ENCODE assay signal across 11 mouse cellular contexts in genomic region chr6:115759461-115759860, GRCm38 (mm10). TPM values are rescaled to one million over a fixed set of nuclear protein-coding genes. Genes with fewer than 3 reads are reported as not detected.
DNase-seq lines count a peak whose midpoint lies in the region; ATAC-seq and TF ChIP-seq lines count a peak whose summit lies in the region.
"Had no signal": no experiment of that assay in that cellular context is flagged by ENCODE, and none has a peak within 500 bp of the region (broad histone marks: within the 10 kb centered on the region; RNA-seq: fewer than 3 reads in every experiment).

No protein-coding gene starts in this region.

- H3K27me3 ChIP-seq in kidney, embryonic 14.5 days (ENCODE audit: control insufficient read depth, insufficient read depth, low read length): no peaks in the 10 kb centered on the region
- H3K27me3 ChIP-seq in thymus, adult 2 months (ENCODE audit: control insufficient read depth, insufficient read depth, low read length): no peaks in the 10 kb centered on the region
- H3K27me3 ChIP-seq: CH12.LX had no signal

- peak; percentile 22 for DNase-seq in kidney, adult 11 months
- peak; percentile 38 for DNase-seq in liver
- no peak for DNase-seq in gastrocnemius, postnatal 4 days (ENCODE audit: low spot score in 2 of 2)
- no peak for DNase-seq in right cerebral cortex, postnatal 14 days
- DNase-seq in thymus, adult 2 months: no peak
- DNase-seq: heart, adult 2 months had no signal

- H3K9ac ChIP-seq in kidney, embryonic 14.5 days (ENCODE audit: low read depth, low read length): no peak overlapping the region

- no peak for ATAC-seq in kidney, embryonic 14.5 days (ENCODE audit: low FRiP score, low TSS enrichment)
- ATAC-seq in common myeloid progenitor, adult 5-6 weeks (replicated peaks; ENCODE audit: low read depth, poor library complexity, severe bottlenecking): peak; percentile 36
- peak; percentile 32; the same call in 1 of the 2 replicates for ATAC-seq in monocyte, adult 5-6 weeks (replicated peaks; ENCODE audit: insufficient number of reproducible peaks, low FRiP score, low TSS enrichment, poor library complexity, severe bottlenecking)

- H3K27ac ChIP-seq in kidney, embryonic 14.5 days (ENCODE audit: low read depth, low read length): no peak overlapping the region
- H3K27ac ChIP-seq in thymus, adult 2 months (ENCODE audit: control insufficient read depth, insufficient read depth, low read length): no peak overlapping the region
- H3K27ac ChIP-seq: heart, adult 2 months had no signal

- WGBS in kidney, embryonic 14.5 days: 56% methylated on average over 5 of the region's 5 CpGs
- WGBS in thymus, adult 2 months: 37% methylated on average over 5 of the region's 5 CpGs

- TF ChIP-seq POLR2A in thymus, adult 2 months (IDR thresholded peaks at IDR 0.05; ENCODE audit: control insufficient read depth, extremely low read depth, insufficient read depth, low read length, poor library complexity): no peak

- no peaks in the 10 kb centered on the region for H3K36me3 ChIP-seq in kidney, embryonic 14.5 days (ENCODE audit: control insufficient read depth, insufficient read depth, low read length)
- H3K36me3 ChIP-seq in thymus, adult 2 months (ENCODE audit: control insufficient read depth, insufficient read depth, low read length): no peaks in the 10 kb centered on the region

- H3K4me1 ChIP-seq in kidney, embryonic 14.5 days (ENCODE audit: control insufficient read depth, insufficient read depth, low read length): peaks cover 14% of the 10 kb centered on the region
- peaks cover 41% of the 10 kb centered on the region for H3K4me1 ChIP-seq in thymus, adult 2 months (replicated peaks; ENCODE audit: control insufficient read depth, insufficient read depth, low read length)

- H3K9me3 ChIP-seq in kidney, embryonic 14.5 days (ENCODE audit: control insufficient read depth, low read length): no peaks in the 10 kb centered on the region

- TF ChIP-seq CTCF in thymus, adult 2 months (IDR thresholded peaks at IDR 0.05; ENCODE audit: borderline replicate concordance, control insufficient read depth, extremely low read depth, insufficient read depth, low read length, poor library complexity): no peak

- no peak overlapping the region for H3K4me3 ChIP-seq in kidney, embryonic 14.5 days (ENCODE audit: low read length)
- no peak overlapping the region for H3K4me3 ChIP-seq in thymus, adult 2 months (ENCODE audit: control insufficient read depth, insufficient read depth, low read length)
- H3K4me3 ChIP-seq: heart, adult 2 months; myocyte had no signal

- H3K4me2 ChIP-seq in kidney, embryonic 14.5 days (replicated peaks; ENCODE audit: low read depth, low read length): no peak overlapping the region

RNA-seq across cellular contexts. Expression of gene Tmem40, which starts 2.7 kb away (rescaled TPM):
- 1.4 and 1.8 TPM in 2 replicates for polyA plus RNA-seq in kidney, embryonic 14.5 days (2014; fragmentation: Nextera tagmentation; extraction: Ambion mirVana)
- total RNA-seq in common myeloid progenitor, adult 5-6 weeks (2017): 29.5 and 39.6 TPM in 2 replicates
- total RNA-seq in monocyte, adult 5-6 weeks (2017): 3.1 to 13.5 TPM in 2 of 3 replicates, not detected in the other
- total RNA-seq in gastrocnemius, postnatal 4 days (2021): under 1 TPM; 0.66 to 0.73 TPM
- polyA plus RNA-seq in thymus, adult 2 months (2012; rRNA removed): 1.4 and 2.5 TPM in 2 replicates
- total RNA-seq: CH12.LX had no signal

RNA-seq across cellular contexts. Expression of gene Cand2, which starts 14.9 kb away (rescaled TPM):
- polyA plus RNA-seq in kidney, embryonic 14.5 days (2014; fragmentation: Nextera tagmentation; extraction: Ambion mirVana): 24.0 and 36.1 TPM in 2 replicates
- 3.4 and 3.7 TPM in 2 replicates for total RNA-seq in common myeloid progenitor, adult 5-6 weeks (2017)
- total RNA-seq in monocyte, adult 5-6 weeks (2017): 0.10 to 0.53 TPM (median 0.19 TPM) in 3 replicates
- 100 to 1,000 TPM; 103 to 106 TPM for total RNA-seq in gastrocnemius, postnatal 4 days (2021)
- polyA plus RNA-seq in thymus, adult 2 months (2012; rRNA removed): 16.8 and 19.5 TPM in 2 replicates

RNA-seq across cellular contexts. Expression of gene Rpl32, which starts 49.1 kb away (rescaled TPM):
- polyA plus RNA-seq in kidney, embryonic 14.5 days (2014; fragmentation: Nextera tagmentation; extraction: Ambion mirVana): 2,535 and 3,306 TPM in 2 replicates
- 6,938 and 7,194 TPM in 2 replicates for total RNA-seq in common myeloid progenitor, adult 5-6 weeks (2017)
- 1,916 to 2,189 TPM (median 2,052 TPM) in 3 replicates for total RNA-seq in monocyte, adult 5-6 weeks (2017)
- 1,000 to 10,000 TPM; 1,342 to 1,439 TPM for total RNA-seq in gastrocnemius, postnatal 4 days (2021)
- 874 and 910 TPM in 2 replicates for polyA plus RNA-seq in thymus, adult 2 months (2012; rRNA removed)

Comparison
In these comparisons a context has a peak if more than half of its experiments do, and no peak if none do; other contexts are left out.
1. DNase-seq: peak in kidney, adult 11 months (single experiment) and liver (single experiment); none in gastrocnemius, postnatal 4 days (0 of 2), right cerebral cortex, postnatal 14 days (single experiment) and thymus, adult 2 months (single experiment).
2. RNA of gene Cand2, which starts 14.9 kb away (total RNA-seq): 103 to 106 TPM in gastrocnemius, postnatal 4 days; 3.4 to 3.7 TPM in common myeloid progenitor, adult 5-6 weeks and 0.10 to 0.53 TPM in monocyte, adult 5-6 weeks; every median in the first group is over 10 times any median in the second.